Mouse (Mus musculus) heart, adult 11 months (tissue): Measurements from ENCODE around the gene Fam208a.

Experiments used
- DNase-seq: peaks from one replicate; pipeline ENCODE4 v3.0.0; 2022

The Fam208a gene

DNA sequence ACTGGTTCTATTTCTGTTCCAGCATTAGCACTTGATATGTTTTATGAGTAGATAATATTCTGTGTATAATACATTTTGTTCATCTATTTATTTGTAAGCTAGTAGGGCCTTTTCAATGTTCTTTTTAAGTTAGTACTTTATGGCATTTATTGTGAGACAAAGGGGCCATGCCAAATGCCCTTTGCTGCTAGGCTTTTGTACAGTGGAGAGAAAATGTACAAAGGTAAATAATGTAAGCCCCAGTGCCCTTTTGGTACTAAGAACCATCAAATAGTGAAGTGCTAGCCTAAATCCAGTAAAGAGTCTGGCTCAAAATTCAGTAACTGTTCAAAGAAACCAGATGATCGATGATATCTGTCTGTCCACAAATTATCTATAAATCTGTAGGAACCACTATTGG lies 6.3 kb upstream of the Fam208a start:
- peak; percentile 0 for DNase-seq

DNA sequence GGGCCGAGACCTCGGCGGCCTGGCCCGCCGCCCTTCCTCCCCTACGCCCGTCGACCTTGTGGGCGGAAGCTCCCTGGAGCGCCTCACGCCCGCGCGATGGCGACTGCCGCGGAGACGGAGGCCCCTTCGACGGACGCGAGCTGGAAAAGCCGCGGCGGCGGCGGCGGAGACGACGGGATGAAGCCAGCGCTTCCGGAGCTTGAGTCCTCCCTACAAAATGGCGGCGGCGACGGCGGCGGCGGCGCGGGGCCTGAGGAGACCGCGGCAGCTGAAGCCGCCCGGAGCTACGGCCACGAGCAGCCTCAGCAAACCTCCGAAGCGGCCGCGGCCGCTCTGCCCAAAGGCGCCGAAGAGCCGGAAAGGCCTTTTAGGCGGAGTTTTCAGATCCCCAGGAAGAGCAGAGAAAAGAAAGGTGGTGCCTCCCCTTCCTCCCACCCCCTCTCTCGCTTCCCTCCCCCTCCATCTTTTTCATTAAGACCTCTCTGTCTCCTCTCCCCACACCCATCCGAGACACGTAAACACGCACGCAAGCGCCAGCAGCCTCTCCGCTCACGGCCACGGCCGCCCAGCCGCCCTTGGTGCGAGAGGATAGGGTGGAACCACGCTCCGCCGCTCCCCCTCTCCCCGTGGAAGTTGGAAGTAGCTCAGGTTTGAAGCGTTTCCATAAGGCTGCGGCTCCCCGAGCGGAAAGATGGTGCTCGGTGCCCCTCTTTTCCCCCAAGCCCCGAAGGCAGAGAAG lies 508 bp downstream of the Fam208a start:
- DNase-seq, result peak; percentile 99

DNA sequence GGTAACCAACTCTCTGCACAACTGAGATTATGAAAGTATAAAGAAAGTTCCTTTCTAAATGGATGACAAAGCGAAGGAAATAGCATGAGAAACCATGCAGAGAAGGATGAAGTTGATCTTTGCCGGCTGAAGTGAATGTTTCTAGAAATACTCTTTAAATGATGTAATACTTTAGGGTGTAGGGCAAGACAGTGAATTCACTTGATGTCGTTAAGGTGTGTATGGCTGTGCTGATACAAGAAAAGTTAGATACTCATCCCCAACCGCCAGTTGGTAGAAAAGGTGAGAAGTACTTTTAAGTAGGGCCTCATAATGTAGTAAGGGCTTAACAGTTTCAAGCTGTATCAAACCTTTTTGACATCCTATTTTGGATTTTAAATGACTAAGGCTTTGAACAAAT lies 1.6 kb downstream of the Fam208a start:
- DNase-seq, result peak; percentile 73

DNA sequence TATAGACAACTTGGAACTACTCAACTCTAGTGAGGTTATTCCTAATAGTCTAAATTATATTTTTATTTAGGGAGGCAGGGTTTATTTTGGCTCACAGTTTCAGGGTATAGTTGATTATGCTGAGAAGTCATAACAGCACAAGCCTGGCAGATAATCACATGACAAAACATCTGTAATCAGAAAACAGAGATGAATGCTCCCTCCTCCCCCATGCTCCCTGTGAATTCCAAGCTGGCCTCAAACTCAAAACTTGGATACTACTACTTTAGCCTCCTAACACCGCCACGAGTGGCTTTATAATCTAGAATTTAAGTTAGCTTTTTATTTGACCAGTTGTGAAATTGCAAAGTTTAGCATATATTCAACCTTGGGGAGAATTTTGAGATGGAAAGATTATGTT lies 3.4 kb downstream of the Fam208a start:
- peak; percentile 51 for DNase-seq

DNA sequence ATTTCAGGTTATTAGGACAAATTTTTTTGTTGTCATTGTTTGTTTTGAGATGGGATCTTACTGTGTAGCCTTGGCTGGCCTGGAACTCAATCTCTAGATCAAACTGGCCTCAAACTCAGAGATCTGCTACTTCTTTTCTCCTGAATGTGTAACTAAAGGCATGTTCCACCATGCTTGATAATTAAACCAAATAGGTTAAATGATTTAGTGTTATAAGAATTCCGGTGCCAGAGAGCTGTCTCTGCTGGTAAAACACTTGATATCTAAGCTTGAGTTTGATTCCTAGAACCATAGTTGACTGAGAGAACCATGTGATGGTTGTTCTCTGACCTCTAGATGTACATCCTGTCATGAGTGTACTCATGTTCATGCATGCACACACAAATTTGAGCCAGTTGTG lies 7.5 kb downstream of the Fam208a start:
- peak; percentile 37 for DNase-seq

DNA sequence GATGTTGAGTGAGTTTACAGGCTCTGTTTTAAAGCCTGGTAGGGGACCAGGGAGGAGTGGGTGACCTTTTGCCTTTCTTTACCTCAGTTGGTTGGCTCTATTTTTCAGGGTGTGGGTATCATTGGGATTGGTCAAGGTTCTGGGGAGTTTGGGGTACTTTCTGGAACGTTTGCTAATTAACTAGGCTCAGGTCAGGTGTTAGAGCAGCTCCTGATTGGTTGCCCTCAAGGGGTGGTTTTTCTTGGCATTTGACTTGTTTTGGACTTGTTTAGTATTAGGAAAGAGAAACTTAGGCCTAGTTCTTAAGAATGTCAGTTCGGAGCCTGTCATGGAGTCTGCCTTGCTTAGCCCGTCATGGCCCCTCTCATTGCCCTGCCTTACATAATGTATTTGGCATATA lies 8.2 kb downstream of the Fam208a start:
- peak; percentile 60 for DNase-seq

DNA sequence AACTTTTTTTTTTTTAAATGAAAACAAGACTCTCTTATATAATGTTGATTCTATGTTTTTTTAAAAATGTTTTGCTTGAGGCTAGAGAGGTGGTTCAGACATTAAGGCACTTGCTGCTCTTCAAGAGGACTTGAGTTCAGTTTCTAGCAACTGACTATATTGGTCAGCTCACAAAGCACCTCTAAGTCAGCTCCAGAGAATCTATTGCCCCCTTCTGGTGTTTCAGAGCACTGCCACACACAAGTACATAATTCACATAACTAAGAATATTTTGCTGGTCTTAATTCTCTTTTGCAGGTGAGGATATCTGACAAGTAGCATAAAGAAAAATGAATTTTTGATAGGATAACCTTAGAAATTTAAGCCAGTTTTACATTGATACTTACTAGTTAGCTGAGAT lies 12.3 kb downstream of the Fam208a start:
- DNase-seq, result peak; percentile 13

DNA sequence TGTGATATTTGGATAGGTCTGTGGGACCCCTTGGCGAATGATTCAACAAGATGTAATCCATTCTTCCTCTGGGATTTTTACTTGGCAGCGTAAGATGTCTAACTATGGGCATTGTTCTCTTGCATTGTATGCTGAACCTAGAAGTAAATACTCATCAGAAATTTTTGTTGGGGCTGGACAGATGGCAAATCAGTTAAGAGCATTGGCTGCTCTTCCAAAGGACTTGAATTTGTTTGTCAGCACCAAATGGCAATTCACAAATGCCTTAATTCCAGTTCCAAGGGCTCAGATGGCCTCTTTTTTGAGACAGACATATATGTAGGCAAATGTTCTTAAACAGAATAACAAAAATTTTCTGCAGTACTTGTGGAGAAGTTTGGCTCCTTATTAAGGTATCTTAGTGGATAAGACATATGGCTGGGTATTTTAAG lies 16.2 kb downstream of the Fam208a start:
- no peak for DNase-seq

DNA sequence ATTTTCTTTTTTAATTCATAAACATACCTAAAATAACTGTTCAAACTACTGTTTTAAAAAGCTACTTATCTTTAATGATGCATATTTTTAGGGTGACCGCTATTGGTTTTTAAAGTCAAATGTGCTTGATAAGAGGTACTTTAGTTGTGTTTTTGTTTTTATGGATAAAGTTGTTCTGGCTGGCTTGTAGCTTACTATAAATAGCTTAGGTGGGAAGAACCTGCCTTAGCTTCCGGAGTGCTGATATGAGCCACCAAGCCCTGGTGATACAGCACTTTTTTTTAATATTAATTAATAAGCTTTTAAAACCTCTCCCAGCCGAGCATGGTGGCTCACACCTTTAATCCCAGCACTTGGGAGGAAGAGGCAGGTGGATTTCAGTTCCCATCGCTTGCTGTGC lies 18.3 kb downstream of the Fam208a start:
- DNase-seq, result peak; percentile 42

DNA sequence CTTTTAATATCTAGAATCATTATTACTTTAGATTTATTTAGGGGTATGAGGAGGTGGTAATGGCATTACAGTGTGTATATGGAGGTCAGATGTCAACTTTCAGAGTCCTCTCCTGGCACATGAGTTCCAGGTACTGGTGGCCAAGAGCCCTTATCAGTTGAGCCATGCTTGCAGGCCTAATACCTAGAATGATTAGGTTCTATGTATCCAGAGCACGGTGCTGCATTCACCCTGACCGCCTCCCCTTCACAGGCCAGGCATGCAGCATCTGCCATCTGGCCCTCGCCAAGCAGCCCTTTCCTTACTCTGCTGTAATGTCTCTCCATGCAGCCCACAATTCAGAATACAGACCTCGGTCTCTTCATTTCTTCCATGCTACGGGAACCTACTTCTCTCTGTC lies 62.8 kb downstream of the Fam208a start:
- peak; percentile 81 for DNase-seq

DNA sequence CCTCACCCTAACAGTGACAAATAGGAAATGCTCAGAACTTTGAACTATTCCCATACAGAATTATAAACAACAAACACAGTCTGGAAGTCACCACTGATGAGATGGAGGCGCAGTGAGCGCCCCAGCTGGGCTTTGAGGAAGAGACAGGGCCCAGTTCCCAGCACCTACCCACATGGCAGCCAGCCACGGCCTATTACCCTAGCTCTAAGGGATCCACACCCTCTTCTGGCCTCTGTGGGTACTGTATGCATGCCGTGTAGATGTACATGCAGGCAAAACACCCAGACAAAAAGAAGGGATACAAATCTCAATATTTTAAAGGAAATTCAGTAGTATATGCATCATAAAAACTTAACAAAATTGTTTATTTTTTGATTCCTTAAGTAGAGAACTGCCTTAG lies 64.9 kb downstream of the Fam208a start:
- DNase-seq, result peak; percentile 88

DNA sequence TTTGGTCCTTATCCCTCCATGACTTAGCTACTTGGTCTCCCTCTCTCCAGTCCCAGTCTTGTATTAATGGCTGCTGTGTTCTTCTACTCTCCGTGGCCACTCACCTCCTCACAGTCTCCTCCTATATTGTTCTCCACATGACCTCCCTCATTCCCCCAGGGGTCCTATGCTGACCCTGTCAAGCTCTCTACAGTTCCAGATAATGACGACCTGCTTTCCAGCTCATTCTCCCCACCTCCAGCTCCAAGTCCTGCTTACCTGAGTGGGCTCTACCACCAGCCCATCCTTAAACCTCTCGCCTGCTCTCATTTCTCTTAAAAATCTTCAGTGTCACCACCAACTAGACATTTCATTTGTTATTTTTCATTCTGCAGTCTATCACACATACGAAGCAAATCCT lies 72.5 kb downstream of the Fam208a start:
- peak; percentile 55 for DNase-seq

DNA sequence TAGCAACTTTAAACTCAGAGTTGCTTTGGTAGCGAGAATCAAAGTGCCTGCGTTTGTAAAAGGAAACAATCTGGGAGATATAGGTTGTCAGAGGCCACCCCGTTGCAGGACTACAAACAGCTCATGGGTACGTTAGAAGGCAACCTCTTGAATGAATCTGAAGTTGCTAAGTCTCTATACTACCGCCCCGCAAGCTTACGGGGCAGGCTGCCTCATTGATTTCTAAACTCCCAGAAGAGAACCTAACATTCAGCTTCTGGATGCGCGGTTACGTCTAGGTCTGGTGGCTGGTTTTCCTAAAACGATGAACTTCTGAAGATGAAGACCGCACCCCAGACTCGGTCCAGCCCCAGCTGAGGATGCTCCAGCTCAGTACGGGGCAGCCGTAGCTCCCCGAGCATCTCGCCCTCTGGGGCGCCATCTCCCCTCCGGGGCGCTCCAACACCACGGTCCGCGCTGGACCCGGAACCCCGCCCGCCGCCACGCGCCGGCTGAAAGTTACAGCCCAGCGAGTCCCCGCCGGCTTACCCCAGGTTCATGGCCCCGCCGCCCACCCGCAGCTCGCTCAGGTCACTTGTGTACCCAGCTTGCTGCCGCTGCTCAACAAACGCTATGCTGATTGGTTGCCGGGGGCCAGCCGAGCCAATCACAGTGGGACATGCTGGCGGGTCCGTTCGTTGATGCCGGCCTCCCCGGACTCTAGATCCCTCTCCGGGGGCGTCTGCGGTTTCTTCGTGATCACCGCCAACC lies 79.4 kb downstream of the Fam208a start, which contains the start of gene Ccdc66:
Gene Ccdc66 (minus strand): TSS at position 567 of the 750 bp plus-strand sequence.
- DNase-seq, result peak; percentile 100

DNA sequence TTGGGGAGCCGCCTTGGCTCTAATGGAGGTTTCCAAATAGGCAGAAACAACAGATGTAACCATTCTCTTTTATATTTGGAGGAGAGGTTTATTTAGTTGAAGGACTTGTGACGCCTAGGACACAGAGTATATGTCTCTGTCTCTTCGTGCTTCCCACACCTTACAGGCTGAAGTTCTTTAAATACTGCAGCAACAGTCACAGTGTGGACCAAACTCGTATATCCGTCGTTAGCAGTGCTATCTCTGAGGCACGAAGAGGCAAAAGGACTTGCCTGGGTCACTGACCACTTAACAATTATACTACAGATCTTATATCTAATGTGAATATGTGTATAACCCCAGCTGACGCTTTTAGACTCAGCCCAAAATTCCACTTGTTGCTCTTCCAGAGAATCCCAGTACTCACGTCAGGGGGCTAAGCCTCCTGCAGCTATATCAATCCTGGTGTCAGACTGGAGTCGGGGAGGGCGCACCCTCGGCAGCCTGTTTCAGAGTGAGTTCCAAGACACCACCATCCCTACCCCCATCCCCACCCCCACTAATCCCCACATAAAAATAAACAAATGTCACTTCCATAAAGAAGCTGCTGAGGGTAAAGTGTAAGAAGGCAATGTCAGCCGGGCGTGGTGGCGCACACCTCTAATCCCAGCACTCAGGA lies 80.1 kb downstream of the Fam208a start:
- peak; percentile 89 for DNase-seq

DNA sequence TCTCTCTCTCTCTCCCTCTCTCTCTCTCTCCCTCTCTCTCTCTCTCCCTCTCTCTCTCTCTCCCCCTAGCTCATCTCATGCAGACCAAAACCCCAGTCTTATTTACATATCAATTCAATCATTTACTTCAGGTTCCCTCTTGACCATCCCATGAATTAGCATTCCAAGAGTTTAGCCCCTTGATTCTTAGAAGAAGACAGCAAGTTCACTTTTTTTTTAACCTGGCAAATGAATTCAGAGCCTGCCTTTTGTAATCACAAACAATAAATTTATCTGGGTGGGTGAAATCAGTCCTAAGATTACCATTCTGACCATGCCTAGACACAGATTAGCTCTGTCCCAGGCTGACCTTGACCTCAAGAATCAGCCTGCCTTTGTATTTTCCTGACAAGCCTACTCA lies 95.9 kb downstream of the Fam208a start:
- peak; percentile 7 for DNase-seq
